Mouse (Mus musculus): ENCODE measurements around the gene RPS10-NUDT3.
A peak's percentile ranks its signal among the peaks of the same experiment; 100 is the strongest.
"Not testable (repeated sequence)": the region's sequence is repeated elsewhere in the genome, so short reads cannot be mapped to it uniquely, and the experiment has no call there.

- not testable (repeated sequence) for TF ChIP-seq MAFK (IDR thresholded peaks at IDR 0.05; ENCODE audit: insufficient read depth, low read depth, low read length)
- peak; percentile 96 for TF ChIP-seq ZNF384 (IDR thresholded peaks at IDR 0.05; ENCODE audit: low read depth, low read length)
These were observed 517 bp upstream of the RPS10-NUDT3 start for GRCm38 (mm10) chr17:27635575-27635903.
